Mouse (Mus musculus) thymus, postnatal 14 days (tissue): ENCODE results near the gene Tkt.
A peak's percentile ranks its signal among the peaks of the same experiment; 100 is the strongest.
"Not testable (repeated sequence)": the region's sequence is repeated elsewhere in the genome, so short reads cannot be mapped to it uniquely, and the experiment has no call there.

Experiments used
- DNase-seq: peaks from one replicate; pipeline ENCODE4 v3.0.0; 2021

Tkt gene

GRCm38 (mm10) chr14:30556651-30557050 lies 8.5 kb downstream of the Tkt start:
- DNase-seq, result no peak

GRCm38 (mm10) chr14:30557730-30558129 lies 9.6 kb downstream of the Tkt start:
- no peak for DNase-seq

- DNase-seq, result no peak
Observed at GRCm38 (mm10) chr14:30559321-30559850, 11.2 kb downstream of the Tkt start.

- DNase-seq, result no peak
Observed at GRCm38 (mm10) chr14:30560803-30561389, 12.7 kb downstream of the Tkt start.

GRCm38 (mm10) chr14:30561470-30562187 lies 13.5 kb downstream of the Tkt start:
- DNase-seq, result no peak

- DNase-seq, result no peak
Observed at GRCm38 (mm10) chr14:30562343-30562742, 14.2 kb downstream of the Tkt start.

GRCm38 (mm10) chr14:30564451-30564850 lies 16.3 kb downstream of the Tkt start:
- no peak for DNase-seq

- DNase-seq, result no peak
Observed at GRCm38 (mm10) chr14:30566317-30566716, 18.2 kb downstream of the Tkt start.

- DNase-seq, result no peak
Observed at GRCm38 (mm10) chr14:30568016-30568415, 19.9 kb downstream of the Tkt start.

GRCm38 (mm10) chr14:30570303-30570702 lies 22.1 kb downstream of the Tkt start:
- DNase-seq, result no peak

GRCm38 (mm10) chr14:30572253-30572652 lies 24.1 kb downstream of the Tkt start:
- no peak for DNase-seq

GRCm38 (mm10) chr14:30573235-30573634 lies 25.1 kb downstream of the Tkt start:
- DNase-seq, result no peak

GRCm38 (mm10) chr14:30573983-30574584 lies 25.9 kb downstream of the Tkt start:
- DNase-seq, result peak; percentile 76

- no peak for DNase-seq
Observed at GRCm38 (mm10) chr14:30575791-30576190, 27.6 kb downstream of the Tkt start.

GRCm38 (mm10) chr14:30576260-30576659 lies 28.1 kb downstream of the Tkt start:
- no peak for DNase-seq

- not testable (repeated sequence) for DNase-seq
Observed at GRCm38 (mm10) chr14:30577303-30578062, 29.3 kb downstream of the Tkt start.

GRCm38 (mm10) chr14:30579180-30579579 lies 31.0 kb downstream of the Tkt start:
- DNase-seq, result no peak

- DNase-seq, result no peak
Observed at GRCm38 (mm10) chr14:30579882-30580281, 31.7 kb downstream of the Tkt start.

- DNase-seq, result no peak
Observed at GRCm38 (mm10) chr14:30581238-30581637, 33.1 kb downstream of the Tkt start.

GRCm38 (mm10) chr14:30584077-30584476 lies 35.9 kb downstream of the Tkt start:
- DNase-seq, result no peak

GRCm38 (mm10) chr14:30584497-30585251 lies 36.5 kb downstream of the Tkt start:
- peak; percentile 26 for DNase-seq

GRCm38 (mm10) chr14:30585323-30585722 lies 37.2 kb downstream of the Tkt start:
- no peak for DNase-seq
